Mouse (Mus musculus) gastrocnemius, adult 18-20 months (tissue): ENCODE measurements around the gene Rps7. TPM values are rescaled to one million over a fixed set of nuclear protein-coding genes. Genes with fewer than 3 reads are reported as not detected.
A peak's percentile ranks its signal among the peaks of the same experiment; 100 is the strongest.

Experiments used
- DNase-seq: peaks from one replicate; pipeline ENCODE4 v3.0.0; 2021; ENCODE audit warnings: low spot score
- long read RNA-seq, 2 experiments: library from polyadenylated mRNA; stranded (forward); transcript quantifications; one replicate each; pipeline ENCODE4 v2.0.0; 2021
- total RNA-seq, 2 experiments: library from RNA; stranded (reverse); gene quantifications; 2 replicates each; pipeline ENCODE4 v1.2.3; 2021

Rps7 gene
- 100 to 1,000 TPM; 148 to 164 TPM for total RNA-seq
- long read RNA-seq, experiment 1, transcript Rps7-201 (7 exons, 954 nt), result major isoform, 137 of 143 reads
- long read RNA-seq, experiment 1, partial matches to known transcripts, result 0 of 143 reads
- long read RNA-seq, experiment 1, other reads (novel, unspliced or antisense), result 2 of 143 reads
- long read RNA-seq, experiment 2, transcript Rps7-201 (7 exons, 954 nt), result major isoform, 124 of 126 reads
- long read RNA-seq, experiment 2, partial matches to known transcripts, result 0 of 126 reads
- long read RNA-seq, experiment 2, other reads (novel, unspliced or antisense), result 1 of 126 reads

GRCm38 (mm10) chr12:28635535-28636476 is at the start of gene Rps7:
Gene Rps7 (minus strand): TSS chr12:28635953.
- peak; percentile 95 for DNase-seq

- DNase-seq, result no peak
Observed at GRCm38 (mm10) chr12:28684674-28685073, 48.9 kb upstream of the Rps7 start.

- no peak for DNase-seq
Observed at GRCm38 (mm10) chr12:28675925-28676209, 40.1 kb upstream of the Rps7 start.

- peak; percentile 74 for DNase-seq
Observed at GRCm38 (mm10) chr12:28675121-28675924, 39.6 kb upstream of the Rps7 start, which contains the start of gene Adi1. Gene Adi1 (plus strand): TSS chr12:28675231.

GRCm38 (mm10) chr12:28674038-28674720 is 38.4 kb upstream of the Rps7 start:
- no peak for DNase-seq

- no peak for DNase-seq
Observed at GRCm38 (mm10) chr12:28667287-28667686, 31.5 kb upstream of the Rps7 start.

GRCm38 (mm10) chr12:28666734-28667133 is 31.0 kb upstream of the Rps7 start:
- no peak for DNase-seq

- peak; percentile 50 for DNase-seq
Observed at GRCm38 (mm10) chr12:28662628-28663027, 26.9 kb upstream of the Rps7 start.

GRCm38 (mm10) chr12:28649141-28650110 is 13.7 kb upstream of the Rps7 start, which contains the start of gene Rnaseh1:
Gene Rnaseh1 (plus strand): TSS chr12:28649602.
- peak; percentile 88 for DNase-seq

GRCm38 (mm10) chr12:28638778-28639177 is 3.0 kb upstream of the Rps7 start:
- no peak for DNase-seq

- DNase-seq, result no peak
Observed at GRCm38 (mm10) chr12:28636543-28636942, 790 bp upstream of the Rps7 start.

GRCm38 (mm10) chr12:28635058-28635534 is 657 bp downstream of the Rps7 start:
- DNase-seq, result no peak

- DNase-seq, result no peak
Observed at GRCm38 (mm10) chr12:28628436-28628835, 7.3 kb downstream of the Rps7 start.

- DNase-seq, result no peak
Observed at GRCm38 (mm10) chr12:28627092-28627491, 8.7 kb downstream of the Rps7 start.

- no peak for DNase-seq
Observed at GRCm38 (mm10) chr12:28625407-28625806, 10.3 kb downstream of the Rps7 start.

GRCm38 (mm10) chr12:28624251-28624650 is 11.5 kb downstream of the Rps7 start:
- DNase-seq, result no peak

- no peak for DNase-seq
Observed at GRCm38 (mm10) chr12:28623195-28623594, 12.6 kb downstream of the Rps7 start, which contains the start of gene Colec11. Gene Colec11 (minus strand): TSS chr12:28623377.

GRCm38 (mm10) chr12:28622641-28623040 is 13.1 kb downstream of the Rps7 start:
- no peak for DNase-seq

- DNase-seq, result no peak
Observed at GRCm38 (mm10) chr12:28622167-28622532, 13.6 kb downstream of the Rps7 start.
